Mouse (Mus musculus) embryonic facial prominence, embryonic 12.5 days (tissue): ENCODE results near the gene Tex36. TPM values are rescaled to one million over a fixed set of nuclear protein-coding genes. Genes with fewer than 3 reads are reported as not detected.
A peak's percentile ranks its signal among the peaks of the same experiment; 100 is the strongest.

ENCODE experiments used
- ATAC-seq: fragments of 200-750 bp; cut with Nextera tagmentation; 2 replicates; pipeline ENCODE4 v1.8.0; 2017; ENCODE audit not compliant: insufficient number of reproducible peaks, insufficient read depth, low FRiP score, low TSS enrichment
- H3K27ac ChIP-seq: fragments of 300-500 bp; sonication (generic); 2 replicates; pipeline ENCODE4 v1.5.1; 2016; ENCODE audit warnings: mild to moderate bottlenecking
- H3K27me3 ChIP-seq: fragments of 300-500 bp; sonication (generic); 2 replicates; pipeline ENCODE4 v1.6.1; 2016; ENCODE audit warnings: mild to moderate bottlenecking, moderate library complexity
- H3K36me3 ChIP-seq: fragments of 300-500 bp; sonication (generic); 2 replicates; pipeline ENCODE4 v1.6.1; 2016; ENCODE audit warnings: mild to moderate bottlenecking
- H3K4me1 ChIP-seq: fragments of 300-500 bp; sonication (generic); 2 replicates; pipeline ENCODE4 v1.6.1; 2016
- H3K4me2 ChIP-seq: fragments of 300-500 bp; sonication (generic); replicated peaks from 2 replicates; pipeline ENCODE4 v1.6.1; 2016; ENCODE audit warnings: mild to moderate bottlenecking, moderate library complexity
- H3K4me3 ChIP-seq: fragments of 300-500 bp; sonication (generic); 2 replicates; pipeline ENCODE4 v1.5.1; 2016; ENCODE audit warnings: mild to moderate bottlenecking
- H3K9ac ChIP-seq: fragments of 300-500 bp; sonication (generic); 2 replicates; pipeline ENCODE4 v1.6.1; 2016; ENCODE audit warnings: mild to moderate bottlenecking, moderate library complexity
- H3K9me3 ChIP-seq: fragments of 300-500 bp; sonication (generic); 2 replicates; pipeline ENCODE4 v1.6.1; 2016; ENCODE audit warnings: mild to moderate bottlenecking, moderate library complexity
- WGBS: fragments of 180-500 bp; shearing (Covaris S2); methylation state at CpG from one replicate; pipeline ENCODE4 v1.1.7; 2016; 5-methylcytosine and 5-hydroxymethylcytosine counted together
- polyA plus RNA-seq: library from polyadenylated mRNA; unstranded; fragments of >200 nt; fragmentation: Nextera tagmentation; extraction: Ambion mirVana; gene quantifications from 2 replicates; pipeline ENCODE4 v1.2.1, GENCODE M21; 2016

The Tex36 gene
- polyA plus RNA-seq, 1 experiment from 2014 or later, result not detected

- Histone ChIP-seq H3K9me3 (no peaks in the 10 kb centered on the region), H3K4me1 (0 out of 2 replicates have a peak, but pooled peaks cover 6% of the 10 kb centered on the region), H3K27me3 (no peaks in the 10 kb centered on the region), H3K27ac (no peak overlapping the region), H3K4me2 (peak overlapping the region; percentile 30), H3K9ac (no peak overlapping the region), H3K36me3 (no peaks in the 10 kb centered on the region), H3K4me3 (no peak overlapping the region)
- 41% methylated on average over 11 of the region's 11 CpGs for WGBS
- ATAC-seq, result no peak
These were observed 18.8 kb upstream of the Tex36 start for GRCm38 (mm10) chr7:133620721-133621120.

GRCm38 (mm10) chr7:133612981-133613380, 11.0 kb upstream of the Tex36 start:
- no peak overlapping the region for H3K27ac ChIP-seq
- peaks cover 14% of the 10 kb centered on the region for H3K4me1 ChIP-seq
- H3K4me2 ChIP-seq, result no peak overlapping the region
- no peak overlapping the region for H3K4me3 ChIP-seq
- no peak for ATAC-seq
- no peaks in the 10 kb centered on the region for H3K27me3 ChIP-seq
- H3K9me3 ChIP-seq, result no peaks in the 10 kb centered on the region
- whole genome bisulfite sequencing, result 73% methylated on average over 2 of the region's 2 CpGs
- H3K9ac ChIP-seq, result no peak overlapping the region
- no peaks in the 10 kb centered on the region for H3K36me3 ChIP-seq

GRCm38 (mm10) chr7:133609585-133609984, 7.6 kb upstream of the Tex36 start:
- Histone ChIP-seq H3K4me1 (peaks cover 16% of the 10 kb centered on the region), H3K36me3 (no peaks in the 10 kb centered on the region), H3K9me3 (no peaks in the 10 kb centered on the region), H3K27me3 (no peaks in the 10 kb centered on the region), H3K9ac (no peak overlapping the region), H3K4me3 (no peak overlapping the region), H3K27ac (no peak overlapping the region), H3K4me2 (no peak overlapping the region)
- WGBS, result 56% methylated on average over 8 of the region's 8 CpGs
- ATAC-seq, result no peak

GRCm38 (mm10) chr7:133608631-133609340, 6.8 kb upstream of the Tex36 start:
- Histone ChIP-seq H3K27ac (no peak overlapping the region), H3K9ac (no peak overlapping the region), H3K27me3 (no peaks in the 10 kb centered on the region), H3K4me1 (peaks cover 16% of the 10 kb centered on the region), H3K36me3 (no peaks in the 10 kb centered on the region), H3K9me3 (no peaks in the 10 kb centered on the region), H3K4me2 (no peak overlapping the region), H3K4me3 (no peak overlapping the region)
- no peak for ATAC-seq
- WGBS, result 58% methylated on average over 13 of the region's 13 CpGs

- Histone ChIP-seq H3K27me3 (no peaks in the 10 kb centered on the region), H3K9ac (no peak overlapping the region), H3K4me2 (no peak overlapping the region), H3K27ac (no peak overlapping the region), H3K9me3 (no peaks in the 10 kb centered on the region), H3K4me1 (peaks cover 16% of the 10 kb centered on the region), H3K4me3 (no peak overlapping the region), H3K36me3 (no peaks in the 10 kb centered on the region)
- 64% methylated on average over 13 of the region's 13 CpGs for WGBS
- ATAC-seq, result no peak
These were observed 6.1 kb upstream of the Tex36 start for GRCm38 (mm10) chr7:133607883-133608575.

- 84% methylated on average over 5 of the region's 5 CpGs for WGBS
- ATAC-seq, result no peak
- H3K9me3 ChIP-seq, result no peaks in the 10 kb centered on the region
- H3K36me3 ChIP-seq, result no peaks in the 10 kb centered on the region
- H3K4me1 ChIP-seq, result peaks cover 16% of the 10 kb centered on the region
- no peak overlapping the region for H3K4me2 ChIP-seq
- H3K4me3 ChIP-seq, result no peak overlapping the region
- H3K9ac ChIP-seq, result no peak overlapping the region
- H3K27me3 ChIP-seq, result no peaks in the 10 kb centered on the region
- H3K27ac ChIP-seq, result no peak overlapping the region
These were observed 5.4 kb upstream of the Tex36 start for GRCm38 (mm10) chr7:133607331-133607730.

- no peak overlapping the region for H3K4me3 ChIP-seq
- no peak overlapping the region for H3K9ac ChIP-seq
- peaks cover 14% of the 10 kb centered on the region for H3K4me1 ChIP-seq
- ATAC-seq, result no peak
- WGBS, result 75% methylated on average over 13 of the region's 13 CpGs
- H3K9me3 ChIP-seq, result no peaks in the 10 kb centered on the region
- H3K27me3 ChIP-seq, result no peaks in the 10 kb centered on the region
- no peak overlapping the region for H3K4me2 ChIP-seq
- H3K36me3 ChIP-seq, result no peaks in the 10 kb centered on the region
- H3K27ac ChIP-seq, result no peak overlapping the region
These were observed 2.6 kb upstream of the Tex36 start for GRCm38 (mm10) chr7:133604427-133605081.

- H3K4me1 ChIP-seq, result peaks cover 4% of the 10 kb centered on the region; the same call in 1 of the 2 replicates
These were observed 1.2 kb upstream of the Tex36 start for GRCm38 (mm10) chr7:133603156-133603555.

GRCm38 (mm10) chr7:133600558-133600957, 1.4 kb downstream of the Tex36 start:
- H3K9me3 ChIP-seq, result no peaks in the 10 kb centered on the region
- no peaks in the 10 kb centered on the region for H3K27me3 ChIP-seq
- H3K4me3 ChIP-seq, result no peak overlapping the region
- no peaks in the 10 kb centered on the region for H3K36me3 ChIP-seq
- H3K4me1 ChIP-seq, result no peaks in the 10 kb centered on the region
- H3K9ac ChIP-seq, result no peak overlapping the region
- no peak overlapping the region for H3K27ac ChIP-seq
- no peak overlapping the region for H3K4me2 ChIP-seq
- ATAC-seq, result no peak
- WGBS, result 48% methylated on average over 1 of the region's 1 CpGs

More at GRCm38 (mm10) chr7:133603156-133603555, 1.2 kb upstream of the Tex36 start:
- no peak overlapping the region for H3K4me3 ChIP-seq
- H3K27me3 ChIP-seq, result no peaks in the 10 kb centered on the region
- no peak overlapping the region for H3K27ac ChIP-seq
- ATAC-seq, result no peak
- no peak overlapping the region for H3K9ac ChIP-seq
- WGBS, result 68% methylated on average over 2 of the region's 2 CpGs
- H3K4me2 ChIP-seq, result no peak overlapping the region
- no peaks in the 10 kb centered on the region for H3K9me3 ChIP-seq
- no peaks in the 10 kb centered on the region for H3K36me3 ChIP-seq

- Histone ChIP-seq H3K4me3 (no peak overlapping the region), H3K27me3 (no peaks in the 10 kb centered on the region), H3K4me1 (peaks cover 6% of the 10 kb centered on the region; the same call in 1 of the 2 replicates), H3K9ac (no peak overlapping the region), H3K9me3 (no peaks in the 10 kb centered on the region), H3K36me3 (no peaks in the 10 kb centered on the region), H3K4me2 (no peak overlapping the region), H3K27ac (no peak overlapping the region)
- no peak for ATAC-seq
- 84% methylated on average over 1 of the region's 1 CpGs for WGBS
These were observed 10.2 kb downstream of the Tex36 start for GRCm38 (mm10) chr7:133591750-133592149.

GRCm38 (mm10) chr7:133583216-133583615, 18.7 kb downstream of the Tex36 start:
- Histone ChIP-seq H3K27ac (no peak overlapping the region), H3K36me3 (no peaks in the 10 kb centered on the region), H3K4me1 (no peaks in the 10 kb centered on the region), H3K4me3 (no peak overlapping the region), H3K27me3 (no peaks in the 10 kb centered on the region), H3K9ac (no peak overlapping the region), H3K9me3 (no peaks in the 10 kb centered on the region), H3K4me2 (no peak overlapping the region)
- no peak for ATAC-seq
- WGBS, result 93% methylated on average over 6 of the region's 6 CpGs

- no peaks in the 10 kb centered on the region for H3K36me3 ChIP-seq
- H3K4me3 ChIP-seq, result no peak overlapping the region
- WGBS, result 83% methylated on average over 4 of the region's 4 CpGs
- no peaks in the 10 kb centered on the region for H3K9me3 ChIP-seq
- H3K27ac ChIP-seq, result no peak overlapping the region
- no peak overlapping the region for H3K9ac ChIP-seq
- H3K4me2 ChIP-seq, result no peak overlapping the region
- ATAC-seq, result no peak
- H3K4me1 ChIP-seq, result no peaks in the 10 kb centered on the region; the same call in 1 of the 2 replicates
- no peaks in the 10 kb centered on the region for H3K27me3 ChIP-seq
These were observed 21.7 kb downstream of the Tex36 start for GRCm38 (mm10) chr7:133580296-133580640.
